Mouse (Mus musculus): ENCODE results near the gene Nkapd1.

- TF ChIP-seq CTCF (IDR thresholded peaks at IDR 0.05; ENCODE audit: extremely low read depth, insufficient read depth, low read length) = peak; percentile 34
- TF ChIP-seq POLR2A (IDR thresholded peaks at IDR 0.05; ENCODE audit: extremely low read depth, insufficient read depth, low read length) = no peak
Measured at GRCm38 (mm10) chr9:50593544-50593943, 23.7 kb downstream of the Nkapd1 start.

All from cortical plate, adult 2 months (tissue).